ENCODE assay signal across 7 mouse cellular contexts in genomic region chr9:111118891-111119441, GRCm38 (mm10). TPM values are rescaled to one million over a fixed set of nuclear protein-coding genes. Genes with fewer than 3 reads are reported as not detected.
DNase-seq lines count a peak whose midpoint lies in the region; ATAC-seq and TF ChIP-seq lines count a peak whose summit lies in the region.

No protein-coding gene starts in this region.

- peak; percentile 93 for DNase-seq in MN1 (ENCODE audit: low spot score)
- DNase-seq in kidney, adult 18-20 months = peak; percentile 28
- peak; percentile 51 for DNase-seq in lung, postnatal 10 days
- no peak for DNase-seq in layer of hippocampus, postnatal 36 days
- DNase-seq in layer of hippocampus, adult 8-10 months (ENCODE audit: low spot score in 2 of 2) = no peak

- peak overlapping the region; percentile 82 for H3K4me3 ChIP-seq in bone marrow macrophage, adult 2 months (ENCODE audit: insufficient read depth, low read length)

- peak overlapping the region; percentile 53 for H3K27ac ChIP-seq in bone marrow macrophage, adult 2 months (ENCODE audit: insufficient read depth, low read depth, low read length)

- no peak for TF ChIP-seq POLR2A in bone marrow macrophage, adult 2 months (IDR thresholded peaks at IDR 0.05; ENCODE audit: borderline replicate concordance, low read depth, low read length)

- H3K4me1 ChIP-seq in bone marrow macrophage, adult 2 months (ENCODE audit: control insufficient read depth, insufficient read depth, low read length) = peaks cover 25% of the 10 kb centered on the region

- ATAC-seq in granulocyte monocyte progenitor cell, adult 5-6 weeks (replicated peaks; ENCODE audit: poor library complexity, severe bottlenecking) = peak; percentile 44

- TF ChIP-seq CTCF in bone marrow macrophage, adult 2 months (IDR thresholded peaks at IDR 0.05; ENCODE audit: low read depth, low read length) = no peak

RNA-seq across cellular contexts. Expression of gene Lrrfip2, which starts 1.6 kb away (rescaled TPM):
- 67.7 and 71.5 TPM in 2 replicates for polyA plus RNA-seq in bone marrow macrophage, adult 2 months (2012; ENCODE audit: insufficient read depth, insufficient read length, missing spikeins)
- total RNA-seq in granulocyte monocyte progenitor cell, adult 5-6 weeks (2014; fragmentation: Nextera tagmentation) = 34.0 and 37.9 TPM in 2 replicates
- 75.1 and 86.0 TPM in 2 replicates for total RNA-seq in granulocyte monocyte progenitor cell, adult 5-6 weeks (2017)
- total RNA-seq in layer of hippocampus, postnatal 36 days (2021) = 10 to 100 TPM; 35.0 to 39.0 TPM
- 10 to 100 TPM; 34.6 to 46.1 (median 40.6) TPM for total RNA-seq in layer of hippocampus, adult 8-10 months (2022)

Comparison
In these comparisons a context has a peak if more than half of its experiments do, and no peak if none do; other contexts are left out.
1. DNase-seq: peak in MN1 (single experiment), kidney, adult 18-20 months (single experiment) and lung, postnatal 10 days (single experiment); none in layer of hippocampus, postnatal 36 days (0 of 2) and layer of hippocampus, adult 8-10 months (0 of 2).